Mouse (Mus musculus) c-Kit-positive CD71-negative TER-119-negative erythroid progenitor cells, embryonic 14.5 days (primary cell): ENCODE measurements around the gene Cpt1a.

Experiments
- DNase-seq: peaks from one replicate; pipeline ENCODE4 v3.0.0-alpha.2; 2013; ENCODE audit warnings: low read depth

The Cpt1a gene

DNA sequence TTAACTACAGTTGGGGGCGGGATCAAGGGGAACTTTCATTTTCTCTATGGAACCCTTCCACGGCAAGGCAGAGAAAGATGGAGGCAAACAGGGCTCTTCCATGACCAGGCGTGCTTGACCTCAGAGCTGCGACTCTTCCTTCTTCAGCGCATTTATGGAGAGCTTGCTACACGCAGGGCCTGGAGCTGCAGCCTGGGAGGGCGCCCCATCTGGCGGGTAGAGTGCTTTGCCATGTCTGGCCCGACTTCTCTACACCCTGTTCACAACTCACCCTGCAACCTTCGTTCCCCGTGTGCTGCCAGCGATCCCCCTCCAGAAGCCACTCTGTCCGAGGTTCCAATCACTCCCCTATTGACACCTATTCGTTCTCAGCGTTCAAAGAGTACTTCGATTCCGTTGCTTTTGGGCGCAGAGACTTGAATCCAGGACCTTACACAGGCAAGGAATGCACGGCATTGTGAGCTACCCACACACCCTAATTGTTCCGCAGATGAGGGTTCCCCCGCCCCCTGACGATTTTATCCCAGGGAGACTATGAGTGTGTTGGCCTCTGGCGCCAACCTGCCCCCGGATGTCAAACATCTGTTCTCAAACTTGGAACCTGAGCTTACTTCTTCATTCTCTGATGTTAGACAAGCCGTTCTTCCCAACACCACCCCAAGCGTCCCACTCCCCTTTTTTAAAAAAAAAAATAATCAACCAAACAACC lies at the start of gene Cpt1a:
Cpt1a (plus strand) TSS at position 74 of the 709 bp plus-strand sequence.
- DNase-seq = peak; percentile 57

- DNase-seq = no peak
These were observed 48.8 kb upstream of the Cpt1a start for GRCm38 (mm10) chr19:3273331-3273730.

DNA sequence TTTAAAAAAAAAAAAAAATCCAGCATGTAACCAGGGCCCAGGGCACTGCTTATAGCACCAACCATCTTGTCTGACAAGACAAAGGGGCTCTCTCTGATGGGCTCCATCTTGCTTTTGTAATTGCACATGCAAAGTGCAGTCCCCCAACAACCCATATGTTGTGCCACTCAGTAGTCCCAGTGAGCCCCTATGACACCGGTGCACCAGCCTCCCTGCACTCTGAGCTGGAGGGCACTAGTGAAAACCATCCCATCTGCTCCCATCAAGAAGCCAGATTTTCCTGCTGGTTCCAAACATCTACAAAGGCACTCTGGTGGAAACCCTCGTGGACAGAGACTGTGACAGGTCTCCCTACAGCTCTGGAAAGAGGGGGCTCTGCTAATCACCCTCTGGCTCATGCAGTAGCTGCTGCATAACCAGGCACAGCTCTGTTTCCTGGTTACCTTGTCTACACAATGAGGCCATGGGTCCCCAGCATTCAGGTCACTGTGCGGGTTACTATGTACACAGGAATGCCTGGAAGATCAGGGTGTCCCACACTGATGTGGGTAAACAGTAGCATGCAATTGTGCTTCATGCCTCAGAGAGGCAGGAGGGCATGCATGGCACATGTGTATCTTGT lies 46.3 kb upstream of the Cpt1a start:
- no peak for DNase-seq

GRCm38 (mm10) chr19:3281886-3282285 lies 40.2 kb upstream of the Cpt1a start:
- DNase-seq = no peak

DNA sequence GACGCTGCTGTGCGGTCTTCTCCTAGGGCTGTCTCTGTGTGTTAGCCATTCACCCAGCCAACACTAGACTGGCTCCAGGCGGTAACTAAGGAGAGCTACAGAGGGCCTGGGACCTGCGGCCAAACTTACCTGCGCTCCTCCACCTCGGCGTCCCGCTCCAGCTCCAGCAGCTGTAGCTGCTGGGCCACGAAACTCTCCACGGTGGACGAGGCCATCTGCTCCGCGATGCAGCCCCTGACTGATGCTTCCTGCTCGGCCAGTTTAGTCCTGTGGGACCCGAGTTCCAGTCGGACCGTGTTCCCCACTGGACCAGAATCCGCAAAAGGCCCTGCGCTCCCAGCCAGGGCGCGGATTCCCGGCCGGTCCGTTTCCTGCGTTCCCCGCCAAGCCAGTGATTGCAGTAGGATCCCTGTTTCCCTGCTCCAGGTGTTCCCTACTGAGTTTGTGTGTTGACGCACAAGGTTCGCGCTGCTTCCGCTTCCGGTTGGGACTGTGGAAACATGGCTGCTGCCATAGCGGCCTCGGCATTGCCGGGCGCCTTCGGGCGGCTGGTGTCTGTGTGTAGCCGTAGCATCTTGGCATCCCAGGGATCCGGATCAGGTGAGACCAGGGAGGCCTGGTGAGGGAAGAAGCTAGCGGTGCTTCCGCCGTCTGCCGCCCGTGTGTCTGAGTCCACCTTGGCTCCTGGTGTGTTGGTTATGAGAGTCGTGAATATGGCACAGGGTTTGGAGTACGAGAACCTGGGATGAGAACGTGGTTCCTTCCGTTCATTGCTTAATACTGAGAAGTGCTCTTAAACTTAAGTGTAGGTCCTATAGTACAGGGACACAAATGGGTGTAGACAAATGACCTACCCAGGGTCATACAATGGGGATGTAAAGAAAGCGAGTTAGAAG lies 39.3 kb upstream of the Cpt1a start, which contains the start of the genes Mrpl21 and Ighmbp2:
Mrpl21 (plus strand) TSS at position 330 of the 896 bp plus-strand sequence.
Ighmbp2 (minus strand) TSS at position 446 of the 896 bp plus-strand sequence.
- DNase-seq = peak; percentile 75

- DNase-seq = no peak
These were observed 33.1 kb upstream of the Cpt1a start for GRCm38 (mm10) chr19:3289006-3289405.

DNA sequence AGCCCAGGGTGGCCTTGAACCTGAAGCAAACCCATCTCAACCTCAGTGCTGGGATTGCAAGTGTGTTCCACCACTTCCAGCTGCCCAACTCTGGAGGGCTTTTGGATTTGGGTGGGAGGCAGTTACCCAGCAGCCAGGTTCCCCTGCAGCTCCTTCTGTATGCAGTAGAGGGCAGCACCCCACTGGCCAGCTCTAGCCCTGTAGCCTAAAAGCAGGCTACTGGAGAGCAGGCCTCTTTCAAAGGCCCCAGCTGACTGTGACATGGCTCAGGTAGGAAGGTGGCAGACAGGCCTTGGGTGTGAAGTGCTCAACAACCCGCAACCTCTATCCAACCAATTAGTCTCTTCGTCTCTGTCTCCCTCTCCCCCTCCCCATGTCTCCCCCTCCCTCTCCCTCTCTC lies 30.1 kb upstream of the Cpt1a start:
- peak; percentile 23 for DNase-seq

- DNase-seq = no peak
These were observed 29.1 kb upstream of the Cpt1a start for GRCm38 (mm10) chr19:3292993-3293392.

DNA sequence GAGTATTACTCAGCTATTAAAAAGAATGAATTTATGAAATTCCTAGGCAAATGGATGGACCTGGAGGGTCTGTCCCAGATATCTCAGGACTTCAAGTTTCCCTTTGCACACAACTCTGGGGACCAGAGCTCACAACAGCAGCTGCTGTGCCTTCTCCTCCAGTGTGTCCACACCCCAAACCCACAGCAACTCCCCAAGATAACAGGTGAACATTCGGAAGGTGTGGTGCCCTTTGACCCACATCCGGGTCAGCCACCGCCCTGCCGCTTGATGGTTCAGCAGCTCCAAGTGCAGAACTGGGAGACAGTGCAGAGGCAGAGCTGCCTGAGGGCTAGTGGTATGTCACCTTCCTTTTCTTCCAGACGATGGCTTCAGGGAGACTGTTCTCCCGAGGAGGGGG lies 26.9 kb upstream of the Cpt1a start:
- DNase-seq = no peak

GRCm38 (mm10) chr19:3297034-3297433 lies 25.1 kb upstream of the Cpt1a start:
- no peak for DNase-seq

DNA sequence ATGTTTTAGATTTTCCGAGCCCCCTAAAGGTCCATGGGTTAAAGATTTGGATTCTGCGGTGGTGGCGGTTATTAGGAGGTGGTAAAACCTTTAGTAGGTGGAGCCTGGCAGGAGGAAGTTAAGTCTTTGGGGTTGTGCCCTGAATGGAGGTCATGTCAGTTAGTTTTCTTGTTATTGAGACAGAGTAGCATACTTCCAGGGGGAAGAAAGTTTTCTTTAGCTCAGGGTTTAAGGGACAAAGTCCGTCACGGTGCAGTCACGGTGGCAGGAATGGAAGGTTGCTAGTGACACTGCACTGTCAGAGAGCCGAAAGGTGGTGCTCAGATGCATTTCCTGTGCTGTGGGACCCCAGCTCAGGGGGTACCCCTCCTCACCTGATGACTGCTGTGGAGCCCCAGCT lies 24.4 kb upstream of the Cpt1a start:
- no peak for DNase-seq

DNA sequence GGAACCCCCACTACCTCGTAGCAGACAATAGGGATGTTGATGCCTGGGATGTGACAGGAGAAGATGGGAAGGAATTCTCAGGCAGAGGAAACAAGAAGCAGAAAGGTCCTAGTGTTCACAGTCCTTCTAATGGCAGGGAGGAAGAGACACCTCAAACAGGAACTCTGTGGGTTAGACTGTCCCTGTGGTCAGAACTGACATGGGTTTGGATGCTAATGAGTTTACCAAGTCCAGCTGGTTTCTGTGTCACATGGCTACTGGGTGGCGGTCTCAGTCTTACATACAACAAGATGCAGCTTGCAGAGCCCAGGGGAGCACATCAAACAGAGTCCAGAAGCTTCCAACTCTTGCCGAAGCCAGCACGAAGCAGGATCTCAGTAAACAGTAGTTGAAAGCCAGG lies 18.1 kb upstream of the Cpt1a start:
- no peak for DNase-seq

DNA sequence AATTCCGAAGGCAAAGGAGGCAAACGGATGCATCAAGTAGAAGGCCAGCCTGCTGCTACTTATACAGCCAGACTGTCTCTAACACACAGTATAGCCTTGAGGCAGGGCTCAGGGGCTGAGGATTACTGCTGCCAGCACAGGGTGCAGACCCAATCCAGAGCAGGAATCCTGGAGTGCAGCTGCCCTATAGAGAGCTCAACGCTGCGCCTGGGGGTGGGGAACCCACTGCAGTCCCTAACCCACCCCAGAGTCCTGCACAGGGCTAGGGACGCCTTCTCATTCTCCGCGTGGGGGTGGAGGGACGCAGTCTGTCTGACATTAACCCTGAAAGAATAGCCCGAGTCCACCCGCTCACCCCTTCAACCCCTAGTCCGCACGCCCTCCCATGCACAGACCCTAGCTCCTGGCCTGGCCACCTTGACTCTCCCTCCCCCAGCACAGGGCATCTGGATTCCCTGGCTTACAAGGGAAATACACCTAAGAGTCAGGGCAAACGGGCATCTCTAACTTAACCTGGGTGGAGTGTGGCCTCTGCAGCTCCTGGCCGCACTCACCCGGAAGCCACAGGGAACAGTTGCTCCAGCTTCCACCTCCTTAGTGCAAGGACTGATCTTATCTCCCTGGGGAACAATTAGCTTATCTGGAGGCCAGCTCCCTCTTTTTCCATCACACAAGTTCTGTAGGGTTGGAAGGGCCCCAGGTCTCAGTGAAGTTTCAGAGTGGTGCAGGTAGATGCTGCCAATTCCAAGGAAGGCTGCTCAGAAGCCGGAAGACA lies 14.8 kb upstream of the Cpt1a start:
- DNase-seq = no peak

- DNase-seq = no peak
These were observed 2.8 kb upstream of the Cpt1a start for GRCm38 (mm10) chr19:3319341-3319740.

DNA sequence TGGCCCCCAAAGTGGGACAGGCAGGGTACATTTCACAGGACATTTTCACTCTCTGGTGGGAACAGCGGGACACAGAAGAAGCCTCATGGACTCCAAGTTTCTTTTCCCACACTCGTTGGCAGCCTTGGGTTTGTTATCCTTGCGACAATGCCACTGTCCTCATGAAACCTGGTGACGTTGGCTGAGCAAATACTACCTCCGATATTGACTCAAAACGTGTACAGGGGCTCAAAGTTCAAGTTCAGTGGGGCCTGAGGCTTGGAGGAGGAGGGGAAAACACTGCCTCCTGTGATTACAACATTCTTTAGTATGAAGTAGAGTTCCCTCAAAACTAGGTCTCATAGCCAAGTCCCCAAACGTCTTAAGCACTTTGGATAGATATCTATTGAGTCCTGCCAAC lies 2.0 kb upstream of the Cpt1a start:
- DNase-seq = no peak

DNA sequence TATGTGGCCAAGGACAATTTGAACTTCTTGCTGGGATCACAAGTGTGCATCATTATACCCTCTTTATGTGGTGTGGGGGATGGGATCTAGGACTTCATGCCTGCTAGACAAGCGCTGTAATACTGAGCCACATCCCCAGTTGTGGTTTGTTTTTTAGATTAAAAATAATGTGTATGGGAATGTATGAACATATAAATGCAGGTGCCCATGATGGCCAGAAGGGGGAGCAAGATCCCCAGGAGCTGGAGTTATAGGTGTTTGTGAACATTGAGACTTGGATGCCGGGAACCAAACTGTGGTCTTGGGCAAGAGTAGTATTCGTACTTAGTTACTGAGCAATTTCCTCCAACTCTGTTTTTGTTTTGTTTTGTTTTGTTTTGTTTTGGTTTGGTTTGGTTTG lies 1.3 kb upstream of the Cpt1a start:
- DNase-seq = peak; percentile 38

DNA sequence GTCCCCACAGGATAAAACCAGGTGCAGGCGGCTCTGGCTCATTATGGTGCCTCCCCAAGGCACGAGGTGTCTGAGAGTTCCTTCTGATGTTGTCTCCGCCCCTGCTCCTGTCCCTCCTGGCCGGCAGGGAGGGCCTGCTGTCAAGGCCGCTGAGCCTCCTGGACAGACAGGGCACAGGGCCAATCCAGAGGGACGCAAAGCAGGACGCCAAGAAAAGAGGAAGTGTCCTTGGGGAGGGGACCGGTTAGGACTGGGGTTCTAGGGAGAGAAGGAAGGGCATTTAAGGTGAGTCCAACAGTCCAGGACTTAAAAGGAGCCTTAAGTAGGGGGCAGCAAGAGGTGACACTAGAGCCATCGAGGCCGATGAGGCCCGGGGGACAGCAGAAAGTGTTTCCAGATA lies 517 bp upstream of the Cpt1a start:
- DNase-seq = peak; percentile 35

DNA sequence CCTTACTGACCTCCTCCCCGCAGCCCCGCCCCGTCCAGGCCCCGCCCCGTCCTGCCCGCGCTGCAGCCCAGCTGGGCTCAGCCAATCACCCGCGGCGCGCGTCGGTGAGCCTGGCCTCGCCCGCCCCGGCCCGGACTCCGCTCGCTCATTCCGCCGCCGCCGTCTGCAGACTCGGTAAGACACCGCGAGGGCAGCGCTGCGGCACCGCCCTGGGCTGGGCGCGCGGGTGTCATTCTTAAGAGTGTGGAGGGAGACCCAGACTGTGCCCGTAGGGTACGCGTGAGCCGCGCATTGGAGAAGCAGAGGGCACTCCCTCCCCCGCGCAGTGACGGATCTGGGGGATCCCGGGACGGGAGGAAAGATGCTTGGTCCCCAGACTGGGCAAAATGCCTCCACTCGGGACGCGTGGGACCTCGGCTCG lies 1.1 kb downstream of the Cpt1a start:
- peak; percentile 69 for DNase-seq

- no peak for DNase-seq
These were observed 1.7 kb downstream of the Cpt1a start for GRCm38 (mm10) chr19:3323753-3324270.

- DNase-seq = peak; percentile 40
These were observed 2.2 kb downstream of the Cpt1a start for GRCm38 (mm10) chr19:3324271-3324811.
